Mouse (Mus musculus): Measurements from ENCODE around the gene Id3.

DNA sequence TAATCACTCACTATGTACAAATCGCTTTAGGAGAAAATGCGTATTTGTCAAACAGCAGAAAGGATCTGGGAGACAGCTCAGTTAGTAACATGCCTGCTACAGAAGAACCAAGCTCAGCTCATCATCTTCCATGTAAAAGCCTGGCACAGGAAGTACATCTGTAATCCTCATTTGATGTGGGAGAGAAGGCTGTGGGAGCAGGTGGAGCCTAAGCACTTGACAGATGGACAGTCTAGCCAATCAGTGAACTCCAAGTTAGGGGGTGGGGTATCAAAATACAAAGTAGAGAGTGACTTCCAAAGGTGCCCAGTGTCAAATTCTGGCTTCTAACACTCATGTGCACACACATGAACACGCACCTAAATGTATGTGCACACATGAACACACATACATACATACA is 22.1 kb upstream of the Id3 start:
- TF ChIP-seq POLR2A (IDR thresholded peaks at IDR 0.05; ENCODE audit: borderline replicate concordance, low read depth, low read length) = no peak
- no peak for TF ChIP-seq CTCF (IDR thresholded peaks at IDR 0.05; ENCODE audit: low read depth, low read length)
